Mouse (Mus musculus): ENCODE data around the gene Snap91.

Snap91 gene

GRCm38 (mm10) chr9:86880113-86880972 is at the start of gene Snap91:
TSS of gene Snap91 (minus strand) at chr9:86880654.
- peak; percentile 83 for DNase-seq

GRCm38 (mm10) chr9:86926519-86926918 is 46.1 kb upstream of the Snap91 start:
- no peak for DNase-seq

- no peak for DNase-seq
These were observed 45.2 kb upstream of the Snap91 start for GRCm38 (mm10) chr9:86925688-86926087.

- no peak for DNase-seq
These were observed 42.0 kb upstream of the Snap91 start for GRCm38 (mm10) chr9:86922430-86922829.

- DNase-seq, result no peak
These were observed 36.1 kb upstream of the Snap91 start for GRCm38 (mm10) chr9:86916543-86916942.

GRCm38 (mm10) chr9:86899502-86900199 is 19.2 kb upstream of the Snap91 start:
- DNase-seq, result no peak

GRCm38 (mm10) chr9:86879216-86880112 is 990 bp downstream of the Snap91 start:
- DNase-seq, result peak; percentile 68

GRCm38 (mm10) chr9:86878716-86879115 is 1.7 kb downstream of the Snap91 start:
- no peak for DNase-seq

GRCm38 (mm10) chr9:86873681-86874080 is 6.8 kb downstream of the Snap91 start:
- DNase-seq, result no peak

- no peak for DNase-seq
These were observed 10.7 kb downstream of the Snap91 start for GRCm38 (mm10) chr9:86869586-86870338.

- DNase-seq, result no peak
These were observed 22.4 kb downstream of the Snap91 start for GRCm38 (mm10) chr9:86858101-86858500.

- DNase-seq, result no peak
These were observed 22.8 kb downstream of the Snap91 start for GRCm38 (mm10) chr9:86857626-86858025.

GRCm38 (mm10) chr9:86852861-86853260 is 27.6 kb downstream of the Snap91 start:
- DNase-seq, result no peak

- no peak for DNase-seq
These were observed 28.8 kb downstream of the Snap91 start for GRCm38 (mm10) chr9:86851689-86852088.

- DNase-seq, result no peak
These were observed 29.8 kb downstream of the Snap91 start for GRCm38 (mm10) chr9:86850452-86851207.

GRCm38 (mm10) chr9:86843747-86844353 is 36.6 kb downstream of the Snap91 start:
- DNase-seq, result no peak

- no peak for DNase-seq
These were observed 50.7 kb downstream of the Snap91 start for GRCm38 (mm10) chr9:86829792-86830191.

- DNase-seq, result no peak
These were observed 51.4 kb downstream of the Snap91 start for GRCm38 (mm10) chr9:86829034-86829433.

- DNase-seq, result no peak
These were observed 61.1 kb downstream of the Snap91 start for GRCm38 (mm10) chr9:86819366-86819765.

GRCm38 (mm10) chr9:86817673-86818072 is 62.8 kb downstream of the Snap91 start:
- no peak for DNase-seq

GRCm38 (mm10) chr9:86814340-86814739 is 66.1 kb downstream of the Snap91 start:
- no peak for DNase-seq

Data from cerebellum, adult 8-10 months (tissue).